Mouse (Mus musculus): Measurements from ENCODE around the gene Gsk3a.

- 0 out of 2 replicates have a peak, but pooled peaks have one; percentile 36 for TF ChIP-seq CHD2 (IDR thresholded peaks at IDR 0.05; ENCODE audit: low read depth, low read length)
- TF ChIP-seq MAFK (IDR thresholded peaks at IDR 0.05; ENCODE audit: insufficient read depth, low read depth, low read length): no peak
- no peak for TF ChIP-seq ZC3H11A (IDR thresholded peaks at IDR 0.05; ENCODE audit: borderline replicate concordance, low read depth, low read length)
- TF ChIP-seq HCFC1 (IDR thresholded peaks at IDR 0.05; ENCODE audit: borderline replicate concordance, insufficient read depth, low read length): no peak
- no peak for TF ChIP-seq ZNF384 (IDR thresholded peaks at IDR 0.05; ENCODE audit: low read depth, low read length)
Observed at GRCm38 (mm10) chr7:25263968-25264870, 26.6 kb upstream of the Gsk3a start.

Measured in ES-E14 (cell line).